Mouse (Mus musculus) embryonic stem cell, embryonic (primary cell): ENCODE results near the gene H2-M10.3.
"Not testable (repeated sequence)": the region's sequence is repeated elsewhere in the genome, so short reads cannot be mapped to it uniquely, and the experiment has no call there.

ENCODE experiments used
- CTCF ChIA-PET, 4 experiments: fragments of 300-600 bp in 2 of 4; fragments of 350-600 bp in 2 of 4; sonication (Branson Sonifier 250); formaldehyde crosslinking; loops; one replicate each; lab custom pipeline; 2022; ENCODE audit warnings: inconsistent platforms in 2 of 4; lab: Charles Lee
- POLR2A ChIA-PET, 4 experiments: fragments of 300-600 bp in 2 of 4; fragments of 350-600 bp in 2 of 4; sonication (Branson Sonifier 250); formaldehyde crosslinking; loops; one replicate each; lab custom pipeline; 2022; ENCODE audit warnings: antibody characterized with exemption in 4 of 4, inconsistent platforms in 1 of 4; lab: Charles Lee

H2-M10.3 gene

DNA sequence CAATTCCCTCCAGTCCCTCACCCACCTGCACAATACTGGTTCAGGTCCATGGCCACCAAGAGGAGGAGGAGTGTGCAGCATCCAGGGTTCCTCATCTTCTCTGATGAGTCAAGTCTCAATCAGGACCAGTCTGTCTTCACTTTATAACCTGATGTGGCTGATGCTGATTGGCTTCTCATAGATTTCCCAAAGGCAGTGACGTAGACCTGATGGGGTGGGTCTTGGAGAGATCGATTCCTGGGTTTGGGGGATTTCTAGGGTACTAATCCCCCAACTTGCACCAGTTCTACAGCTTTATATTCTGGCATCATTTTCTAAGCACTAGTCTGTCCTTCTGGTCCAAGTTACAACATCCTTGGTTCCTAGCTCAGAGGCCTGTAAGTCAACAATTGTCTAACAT, at the start of gene H2-M10.3:
Gene H2-M10.3 (minus strand): TSS at position 101 of the 400 bp plus-strand sequence.
- CTCF ChIA-PET, POLR2A ChIA-PET: not testable (repeated sequence)

DNA sequence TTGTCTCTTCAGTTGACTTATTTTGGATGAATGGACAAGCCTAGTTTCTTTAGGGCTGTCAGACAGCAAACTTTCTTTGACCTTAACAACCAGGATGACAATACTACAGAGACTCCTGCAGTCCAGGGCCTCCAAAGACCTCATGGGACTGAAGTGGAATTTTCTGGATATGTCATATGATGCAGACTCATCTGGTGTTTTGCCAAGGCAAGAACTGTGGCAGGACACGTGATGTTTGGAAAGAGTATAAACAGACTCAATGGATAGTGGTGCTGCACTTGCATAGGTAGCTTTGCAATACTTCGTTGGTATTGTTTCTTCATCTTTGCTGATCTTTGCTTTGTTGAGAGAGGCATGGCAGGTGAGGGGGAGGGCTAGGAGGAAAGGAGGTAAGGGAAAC, 49.2 kb upstream of the H2-M10.3 start:
- CTCF ChIA-PET = interaction anchor here in 2 of 4 experiments (0.6 to 1.8 kb wide), 2 partner anchors 59 to 109 kb away, joined by 4 to 6 read pairs; no protein-coding TSS in a partner anchor
- POLR2A ChIA-PET = no interaction called here

DNA sequence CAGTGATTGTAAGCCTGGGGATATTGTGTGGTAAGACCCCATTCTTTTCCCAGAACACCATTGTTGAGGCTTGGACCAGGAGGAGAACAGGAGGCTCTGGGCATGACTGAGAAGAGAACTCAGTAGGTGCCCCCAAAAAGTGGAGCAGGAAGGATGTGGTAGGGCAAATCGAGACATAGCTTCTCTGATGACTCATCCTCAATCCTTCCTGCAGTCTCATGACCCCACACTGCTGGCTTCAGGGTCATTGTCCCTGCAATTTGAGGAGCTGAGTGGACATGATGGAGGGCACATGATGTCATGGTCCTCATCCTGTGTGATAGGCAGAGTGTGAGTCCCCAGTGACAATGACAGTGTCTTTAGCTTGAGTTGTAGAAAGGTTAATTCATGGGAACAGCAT, 47.2 kb upstream of the H2-M10.3 start:
- POLR2A ChIA-PET = no interaction called here
- CTCF ChIA-PET = interaction anchor here in 1 of 4 experiments (1.5 kb wide), 1 partner anchor 60 kb away, joined by 3 read pairs; no protein-coding TSS in a partner anchor

DNA sequence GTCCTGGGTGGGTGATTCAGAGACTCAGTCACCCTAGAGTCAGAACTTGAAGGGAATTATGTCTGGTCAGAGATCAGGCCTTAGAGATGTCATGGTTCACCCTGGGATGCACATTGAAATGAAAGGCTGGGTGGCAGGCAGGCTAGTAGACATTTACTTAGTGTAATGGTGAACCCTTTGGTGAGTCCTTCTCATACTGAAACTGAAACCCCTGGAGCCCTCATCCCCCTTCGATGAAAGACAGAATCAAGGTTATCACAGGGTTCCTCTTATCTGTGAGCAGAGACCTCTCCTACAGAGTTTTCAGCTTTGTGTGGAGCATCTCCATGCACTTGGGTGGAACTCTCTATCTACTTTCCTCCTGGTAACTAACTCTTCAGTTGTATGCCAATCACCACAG, 46.1 kb upstream of the H2-M10.3 start:
- CTCF ChIA-PET = interaction anchor here in 2 of 4 experiments (0.8 to 1.5 kb wide), 2 partner anchors 59 to 315 kb away, joined by 3 read pairs; no protein-coding TSS in a partner anchor
- POLR2A ChIA-PET = no interaction called here

DNA sequence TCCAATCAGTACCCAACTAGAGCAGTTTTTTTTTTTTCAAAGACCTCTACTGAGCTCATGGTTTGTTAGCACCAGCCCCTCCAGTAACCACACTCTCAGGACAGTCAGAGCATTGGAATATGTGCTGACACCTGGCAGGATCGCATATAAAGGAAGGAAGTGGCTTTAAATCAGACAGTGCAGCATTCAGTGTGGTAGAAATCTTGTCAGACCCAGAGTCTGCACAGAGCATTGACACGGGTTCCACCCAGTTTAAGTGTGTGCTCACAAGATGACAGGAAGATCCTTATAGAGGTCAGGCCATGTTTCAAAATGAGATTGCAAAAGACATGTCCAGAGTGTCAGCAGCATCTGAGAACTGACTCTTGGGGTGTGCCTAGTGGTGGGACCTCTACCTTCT, 21.7 kb upstream of the H2-M10.3 start:
- ChIA-PET CTCF (no interaction called here), POLR2A (interaction anchor here in 1 of 4 experiments (0.7 kb wide), 1 partner anchor 165 kb away, joined by 3 read pairs; no protein-coding TSS in a partner anchor)

DNA sequence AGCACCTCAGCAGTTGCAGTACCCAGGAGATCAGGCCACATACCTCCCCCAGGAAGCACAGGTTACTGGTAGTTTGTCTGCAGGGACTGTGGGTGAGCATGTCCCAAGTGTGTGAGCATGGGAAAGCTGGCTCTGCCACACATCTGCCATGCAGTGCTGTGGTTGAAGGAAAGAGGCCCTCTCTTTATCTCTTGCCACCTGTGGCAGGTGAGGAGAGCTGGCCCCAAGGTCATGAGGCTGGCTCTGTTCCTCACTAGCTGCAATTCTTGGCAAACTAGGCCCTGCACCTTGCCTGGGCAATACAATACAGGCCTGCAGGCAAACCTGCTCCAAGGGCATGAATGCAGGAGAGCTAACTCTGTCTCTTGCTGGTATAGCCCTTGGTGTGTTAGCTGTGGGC, 5.8 kb downstream of the H2-M10.3 start:
- POLR2A ChIA-PET = not testable (repeated sequence)
- CTCF ChIA-PET = interaction anchor here in 1 of 4 experiments (1.0 kb wide), 1 partner anchor 424 kb away, joined by 3 read pairs; no protein-coding TSS in a partner anchor

DNA sequence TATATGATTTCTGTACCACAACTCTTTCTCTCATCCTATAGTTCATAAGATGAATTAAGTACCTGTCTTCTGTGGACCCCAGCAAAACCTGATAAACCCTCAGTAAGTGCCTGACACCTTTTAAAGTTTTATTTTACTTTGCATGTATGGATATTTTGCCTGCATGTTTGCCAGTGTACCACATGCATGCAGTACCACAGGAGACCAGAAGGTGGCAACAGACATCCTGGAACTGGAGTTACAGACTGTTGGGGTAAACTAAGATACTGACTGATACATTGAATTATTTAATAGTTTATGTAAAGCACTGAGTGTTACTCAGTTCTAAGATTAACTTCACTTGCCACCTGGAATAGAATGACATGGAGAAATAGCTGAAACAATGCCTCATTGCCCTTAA, 10.7 kb downstream of the H2-M10.3 start:
- ChIA-PET CTCF (interaction anchor here in 2 of 4 experiments (1.2 to 4.5 kb wide), 3 partner anchors 428 to 466 kb away, joined by 9 to 86 read pairs (median 21); no protein-coding TSS in a partner anchor), POLR2A (interaction anchor here in 1 of 4 experiments (1.3 kb wide), 1 partner anchor 428 kb away, joined by 6 read pairs; no protein-coding TSS in a partner anchor)

DNA sequence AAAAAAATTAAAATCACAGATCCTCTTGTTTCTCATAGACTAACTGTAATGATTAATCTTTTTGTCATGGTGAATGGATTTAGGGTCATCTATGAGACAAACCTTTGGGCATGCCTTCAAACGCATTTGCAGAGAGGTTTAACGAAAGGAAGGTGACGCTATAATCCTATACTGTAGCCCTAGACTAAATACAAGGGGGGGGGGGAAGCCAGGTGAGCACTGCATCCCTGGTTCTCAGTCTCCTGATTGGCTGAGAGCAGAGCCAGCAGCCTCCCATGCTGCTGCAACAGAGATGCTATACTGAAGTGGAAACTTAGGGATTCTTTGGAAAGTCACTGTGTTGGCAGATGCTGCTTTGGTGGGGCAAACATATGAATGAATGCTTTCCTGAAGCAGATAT, 12.5 kb downstream of the H2-M10.3 start:
- ChIA-PET POLR2A (no interaction called here), CTCF (interaction anchor here in 2 of 4 experiments (0.6 to 4.5 kb wide), 7 partner anchors 46 to 433 kb away, joined by 3 to 86 read pairs (median 4); no protein-coding TSS in a partner anchor)

DNA sequence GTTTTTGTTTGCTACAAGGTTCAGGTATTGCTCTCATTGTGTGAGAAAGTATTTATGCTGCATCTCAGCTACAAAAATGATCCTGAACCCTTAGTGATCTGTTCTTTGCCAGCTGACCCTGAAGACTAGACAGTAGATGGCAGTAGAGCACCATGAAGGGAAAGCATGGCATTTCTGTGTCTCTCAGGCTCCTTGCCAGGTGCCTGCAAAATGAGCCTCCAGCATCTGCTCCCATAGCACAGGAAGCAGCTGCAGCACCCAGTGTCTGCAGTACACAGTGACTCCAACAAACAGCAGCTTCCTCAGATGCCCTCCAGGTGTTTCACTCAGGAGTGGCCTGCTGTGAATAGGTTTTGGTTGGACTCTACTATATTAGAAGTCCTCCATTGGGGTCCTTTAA, 12.9 kb downstream of the H2-M10.3 start:
- ChIA-PET CTCF (interaction anchor here in 2 of 4 experiments (0.6 to 4.5 kb wide), 12 partner anchors 46 to 856 kb away, joined by 3 to 86 read pairs (median 4); no protein-coding TSS in a partner anchor), POLR2A (interaction anchor here in 1 of 4 experiments (0.6 kb wide), 1 partner anchor 727 kb away, joined by 7 read pairs; no protein-coding TSS in a partner anchor)

DNA sequence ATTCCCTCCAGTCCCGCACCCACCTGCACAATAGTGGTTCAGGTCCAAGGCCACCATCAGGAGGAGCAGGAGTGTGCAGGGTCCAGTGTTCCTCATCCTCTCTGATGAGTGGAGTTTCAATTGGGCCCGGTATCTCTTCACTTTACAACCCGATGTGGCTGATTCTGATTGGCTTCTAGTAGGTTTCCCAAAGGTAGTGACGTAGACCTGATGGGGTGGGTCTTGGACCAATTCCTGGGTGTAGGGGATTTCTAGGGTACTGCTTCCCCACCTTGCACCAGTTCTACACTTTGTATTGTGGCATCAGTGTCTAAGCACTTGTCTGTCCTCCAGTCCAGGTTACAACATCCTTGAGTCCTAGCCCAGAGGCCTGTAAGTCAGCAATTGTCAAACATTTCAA, 42.2 kb downstream of the H2-M10.3 start, which contains the start of gene H2-M10.1:
Gene H2-M10.1 (minus strand): TSS at position 101 of the 400 bp plus-strand sequence.
- ChIA-PET POLR2A (no interaction called here), CTCF (interaction anchor here in 1 of 4 experiments (0.6 kb wide), 1 partner anchor 169 kb away, joined by 5 read pairs; no protein-coding TSS in a partner anchor)

DNA sequence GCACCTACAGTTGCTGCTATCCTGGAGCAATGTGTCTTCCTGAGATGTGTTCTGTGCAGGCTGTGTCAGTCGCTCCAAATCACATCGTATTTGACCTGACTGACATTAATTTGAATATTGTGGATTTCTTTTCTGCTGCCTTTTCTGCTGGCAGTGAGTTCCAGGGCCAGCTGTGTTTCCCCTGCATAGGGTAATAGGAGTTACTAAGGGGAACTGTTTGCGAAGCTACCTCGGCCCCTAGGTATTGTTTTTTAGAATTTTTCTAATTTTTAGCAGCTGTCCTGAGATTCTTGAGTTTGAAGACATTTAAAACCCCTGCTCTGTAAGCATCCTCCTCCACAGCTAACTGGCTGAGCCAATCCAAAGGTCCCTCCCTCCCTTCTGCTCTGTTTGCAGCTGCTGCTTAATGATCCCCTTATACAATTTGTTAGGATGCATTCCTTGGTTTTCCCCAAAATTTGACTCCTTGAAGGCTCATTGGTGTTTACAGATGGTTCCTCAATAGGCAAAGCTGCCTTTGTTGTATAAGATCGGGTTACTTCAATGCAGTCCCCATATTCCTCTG, 52.4 kb downstream of the H2-M10.3 start:
- CTCF ChIA-PET = interaction anchor here in 1 of 4 experiments (0.9 kb wide), 1 partner anchor 508 kb away, joined by 3 read pairs; no protein-coding TSS in a partner anchor
- POLR2A ChIA-PET = interaction anchor here in 3 of 4 experiments (1.0 to 1.6 kb wide), 3 partner anchors 44 to 58 kb away, joined by 4 to 6 read pairs (median 5); partner anchors contain the start of genes Rpp21 (in 1 of the 3) and Trim39 (in 1 of the 3)

DNA sequence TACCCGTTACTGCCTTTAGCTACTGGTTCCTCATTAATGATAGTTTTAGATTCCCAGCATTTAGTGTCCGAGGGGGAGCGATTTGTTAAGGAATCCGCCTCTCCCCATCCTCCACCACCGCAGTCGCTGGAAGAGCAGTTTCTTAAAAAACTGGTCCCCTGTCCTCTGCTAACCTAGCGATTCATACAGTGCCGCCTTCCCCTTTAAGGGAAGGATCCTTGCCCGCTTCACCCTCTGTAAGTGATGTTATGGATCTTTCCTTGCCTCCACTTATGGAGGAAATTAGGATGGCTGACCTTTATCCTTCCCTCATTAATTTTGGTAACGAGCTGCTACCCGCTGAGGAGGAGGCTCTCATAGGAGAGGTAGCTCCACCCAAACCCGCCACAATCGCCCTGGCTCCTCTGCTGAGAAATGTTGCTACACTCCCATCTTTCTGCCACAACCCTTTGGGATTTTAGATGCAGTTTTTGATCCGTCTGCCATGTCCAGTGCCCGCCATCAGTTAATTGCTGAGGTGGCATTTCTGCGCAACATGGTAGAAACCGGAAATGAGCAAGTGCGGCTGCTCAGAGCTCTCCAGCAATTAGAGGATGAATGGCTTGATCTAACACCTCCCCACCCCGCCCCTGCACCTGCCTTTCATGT, 53.1 kb downstream of the H2-M10.3 start:
- POLR2A ChIA-PET = interaction anchor here in 3 of 4 experiments (0.8 to 1.6 kb wide), 4 partner anchors 10 to 58 kb away, joined by 3 to 6 read pairs (median 4); partner anchors contain the start of genes Rpp21 (in 1 of the 3) and Trim39 (in 1 of the 3)

More for the DNA sequence above, 53.1 kb downstream of the H2-M10.3 start:
- CTCF ChIA-PET = interaction anchor here in 1 of 4 experiments (0.9 kb wide), 1 partner anchor 509 kb away, joined by 3 read pairs; no protein-coding TSS in a partner anchor
